Mouse (Mus musculus): Measurements from ENCODE around the gene Setd7. TPM values are rescaled to one million over a fixed set of nuclear protein-coding genes. Genes with fewer than 3 reads are reported as not detected.

Setd7 gene
- polyA plus RNA-seq, 1 experiment from 2014 or later: 0.48 TPM

DNA sequence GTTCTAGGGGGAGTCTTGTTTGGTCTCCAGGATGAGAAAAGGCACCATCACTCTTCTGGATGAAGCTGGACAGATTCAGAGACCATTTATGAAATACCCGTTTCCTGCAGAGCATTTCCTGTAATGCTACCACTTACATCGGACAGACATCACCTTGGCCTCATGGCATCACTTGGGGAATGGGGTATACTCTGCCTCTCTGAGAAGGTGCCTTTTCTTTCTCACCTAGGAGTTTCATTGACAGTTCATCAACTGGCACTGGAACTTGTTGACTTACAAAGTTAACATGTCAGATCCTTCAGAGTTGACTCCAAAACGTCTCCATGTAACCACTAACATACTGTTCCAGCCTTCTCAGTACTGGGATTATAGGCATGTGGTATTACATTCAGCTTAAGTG, 77.9 kb downstream of the Setd7 start:
- Histone ChIP-seq H3K4me2 (ENCODE audit: low read depth, low read length) (peak overlapping the region; percentile 73; the same call in 1 of the 2 replicates), H3K27ac (ENCODE audit: low read depth) (peak overlapping the region; percentile 96; the same call in 1 of the 2 replicates), H3K27me3 (ENCODE audit: insufficient read depth, low read length) (no peaks in the 10 kb centered on the region), H3K9ac (replicated peaks) (no peak overlapping the region; the same call in 1 of the 2 replicates), H3K4me3 (ENCODE audit: low read depth, low read length) (no peak overlapping the region), H3K9me3 (ENCODE audit: low read length) (no peaks in the 10 kb centered on the region), H3K36me3 (replicated peaks; ENCODE audit: insufficient read depth, low read length) (no peaks in the 10 kb centered on the region), H3K4me1 (ENCODE audit: insufficient read depth) (peaks cover 26% of the 10 kb centered on the region)
- WGBS (ENCODE audit: insufficient replicate concordance): 46% methylated on average over 3 of the region's 3 CpGs
- no peak for TF ChIP-seq EP300 (IDR thresholded peaks at IDR 0.05; ENCODE audit: low read depth)
- no peak for TF ChIP-seq CTCF (IDR thresholded peaks at IDR 0.05; ENCODE audit: low read depth)
- DNase-seq (no peak), ATAC-seq (no peak)

DNA sequence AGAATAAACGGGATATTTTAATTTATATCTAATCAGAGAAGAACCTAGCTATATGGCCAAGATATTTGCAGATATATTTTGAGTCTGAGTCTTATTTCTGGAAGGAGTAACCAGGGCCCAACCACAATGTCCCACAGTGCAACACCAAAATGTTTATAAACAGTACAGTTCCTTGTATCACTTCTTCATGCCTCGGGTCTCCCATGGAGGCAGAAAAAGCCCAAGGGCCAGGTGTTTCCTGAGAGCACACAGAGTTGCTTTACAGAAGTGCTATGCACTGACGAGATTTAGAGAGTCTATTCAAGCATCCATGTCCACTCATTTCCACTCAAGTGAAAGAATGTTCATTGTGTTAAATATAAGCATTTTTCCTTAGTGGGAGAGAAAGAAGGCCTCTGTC, 78.8 kb downstream of the Setd7 start:
- Histone ChIP-seq H3K27ac (ENCODE audit: low read depth) (no peak overlapping the region), H3K9ac (replicated peaks) (no peak overlapping the region), H3K27me3 (ENCODE audit: insufficient read depth, low read length) (no peaks in the 10 kb centered on the region), H3K4me3 (ENCODE audit: low read depth, low read length) (no peak overlapping the region), H3K4me1 (ENCODE audit: insufficient read depth) (peaks cover 26% of the 10 kb centered on the region), H3K9me3 (ENCODE audit: low read length) (no peaks in the 10 kb centered on the region), H3K4me2 (ENCODE audit: low read depth, low read length) (no peak overlapping the region), H3K36me3 (replicated peaks; ENCODE audit: insufficient read depth, low read length) (no peaks in the 10 kb centered on the region)
- 40% methylated on average over 3 of the region's 3 CpGs for WGBS (ENCODE audit: insufficient replicate concordance)
- DNase-seq: no peak
- ATAC-seq: no peak
- TF ChIP-seq EP300 (IDR thresholded peaks at IDR 0.05; ENCODE audit: low read depth) (no peak), CTCF (IDR thresholded peaks at IDR 0.05; ENCODE audit: low read depth) (no peak)

DNA sequence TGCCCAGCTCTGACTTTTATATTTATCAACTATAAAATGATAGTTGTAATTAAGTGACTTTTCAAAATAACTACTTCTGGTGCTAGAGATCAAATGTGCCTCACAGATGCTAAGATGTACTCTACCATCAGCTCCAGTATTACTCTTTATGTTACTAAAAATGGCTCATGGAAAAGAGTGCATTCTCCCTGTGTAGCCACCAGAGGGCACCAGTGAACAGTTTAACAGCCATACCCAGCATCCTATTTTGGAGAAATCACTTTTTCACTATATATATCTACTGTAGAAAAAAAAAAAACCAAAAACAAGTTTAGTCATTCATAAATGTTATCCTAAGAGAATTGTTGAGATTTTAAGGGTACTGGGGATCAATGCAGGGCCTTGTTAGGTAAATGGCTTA, 79.6 kb downstream of the Setd7 start:
- H3K27me3 ChIP-seq (ENCODE audit: insufficient read depth, low read length): no peaks in the 10 kb centered on the region
- H3K9ac ChIP-seq (replicated peaks): no peak overlapping the region
- H3K4me1 ChIP-seq (ENCODE audit: insufficient read depth): peaks cover 26% of the 10 kb centered on the region
- no peak overlapping the region for H3K4me2 ChIP-seq (ENCODE audit: low read depth, low read length)
- no peaks in the 10 kb centered on the region for H3K36me3 ChIP-seq (replicated peaks; ENCODE audit: insufficient read depth, low read length)
- TF ChIP-seq EP300 (IDR thresholded peaks at IDR 0.05; ENCODE audit: low read depth): no peak
- peak; percentile 87 for TF ChIP-seq CTCF (IDR thresholded peaks at IDR 0.05; ENCODE audit: low read depth)
- H3K27ac ChIP-seq (ENCODE audit: low read depth): no peak overlapping the region
- H3K4me3 ChIP-seq (ENCODE audit: low read depth, low read length): no peak overlapping the region
- no peak for ATAC-seq
- H3K9me3 ChIP-seq (ENCODE audit: low read length): no peaks in the 10 kb centered on the region
- peak; percentile 71 for DNase-seq

DNA sequence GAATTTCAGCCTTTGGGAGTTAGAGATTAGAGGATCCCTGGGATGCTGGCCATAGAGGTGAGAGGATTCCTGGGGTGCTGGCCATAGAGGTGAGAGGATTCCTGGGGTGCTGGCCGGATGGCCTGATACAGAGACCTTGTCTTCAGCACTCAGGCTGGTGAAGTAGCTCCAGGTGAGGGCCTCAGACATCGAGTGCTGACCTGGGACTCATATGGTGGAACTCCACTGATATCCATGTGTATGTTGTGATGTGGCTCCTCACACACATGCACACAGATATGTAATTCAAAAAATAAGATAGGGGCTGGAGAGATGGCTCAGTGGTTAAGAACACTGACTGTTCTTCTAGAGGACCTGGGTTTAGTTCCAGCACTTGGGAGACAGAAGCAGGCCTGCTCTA, 80.8 kb downstream of the Setd7 start:
- no peak overlapping the region for H3K27ac ChIP-seq (ENCODE audit: low read depth)
- no peaks in the 10 kb centered on the region for H3K36me3 ChIP-seq (replicated peaks; ENCODE audit: insufficient read depth, low read length)
- H3K4me1 ChIP-seq (ENCODE audit: insufficient read depth): peaks cover 17% of the 10 kb centered on the region
- WGBS (ENCODE audit: insufficient replicate concordance): 44% methylated on average over 2 of the region's 2 CpGs
- no peak for DNase-seq
- no peaks in the 10 kb centered on the region for H3K9me3 ChIP-seq (ENCODE audit: low read length)
- no peak overlapping the region for H3K4me2 ChIP-seq (ENCODE audit: low read depth, low read length)
- H3K9ac ChIP-seq (replicated peaks): no peak overlapping the region
- no peaks in the 10 kb centered on the region for H3K27me3 ChIP-seq (ENCODE audit: insufficient read depth, low read length)
- no peak for ATAC-seq
- no peak overlapping the region for H3K4me3 ChIP-seq (ENCODE audit: low read depth, low read length)
- no peak for TF ChIP-seq EP300 (IDR thresholded peaks at IDR 0.05; ENCODE audit: low read depth)
- TF ChIP-seq CTCF (IDR thresholded peaks at IDR 0.05; ENCODE audit: low read depth): no peak

DNA sequence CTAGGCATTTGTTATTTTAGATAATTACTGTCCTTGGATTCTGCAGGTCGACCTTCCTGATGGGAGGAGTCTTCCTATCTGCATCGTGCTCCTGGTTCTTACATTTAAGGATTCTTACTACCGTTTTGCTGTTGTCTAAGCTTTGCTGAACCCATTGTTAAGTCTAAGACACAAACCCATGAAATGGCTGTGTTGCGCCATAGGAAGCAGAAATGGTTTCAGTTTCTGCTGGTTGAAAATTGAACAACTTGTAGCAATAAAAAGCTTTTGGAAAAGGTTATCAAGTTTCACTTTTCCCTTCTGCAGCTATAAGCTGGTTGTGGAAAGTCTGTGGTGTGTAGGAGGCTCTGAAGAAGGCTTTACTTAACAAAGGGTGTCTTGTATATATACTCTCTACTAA, 85.0 kb downstream of the Setd7 start:
- WGBS (ENCODE audit: insufficient replicate concordance): 64% methylated on average over 4 of the region's 4 CpGs
- Histone ChIP-seq H3K4me2 (ENCODE audit: low read depth, low read length) (0 out of 2 replicates have a peak overlapping the region, but pooled peaks have one; percentile 9), H3K9ac (replicated peaks) (no peak overlapping the region), H3K9me3 (ENCODE audit: low read length) (no peaks in the 10 kb centered on the region), H3K4me1 (ENCODE audit: insufficient read depth) (no peaks in the 10 kb centered on the region), H3K36me3 (replicated peaks; ENCODE audit: insufficient read depth, low read length) (peaks cover 25% of the 10 kb centered on the region), H3K4me3 (ENCODE audit: low read depth, low read length) (no peak overlapping the region), H3K27me3 (ENCODE audit: insufficient read depth, low read length) (no peaks in the 10 kb centered on the region), H3K27ac (ENCODE audit: low read depth) (peak overlapping the region; percentile 50; the same call in 1 of the 2 replicates)
- no peak for DNase-seq
- TF ChIP-seq CTCF (IDR thresholded peaks at IDR 0.05; ENCODE audit: low read depth) (no peak), EP300 (IDR thresholded peaks at IDR 0.05; ENCODE audit: low read depth) (no peak)
- no peak for ATAC-seq

DNA sequence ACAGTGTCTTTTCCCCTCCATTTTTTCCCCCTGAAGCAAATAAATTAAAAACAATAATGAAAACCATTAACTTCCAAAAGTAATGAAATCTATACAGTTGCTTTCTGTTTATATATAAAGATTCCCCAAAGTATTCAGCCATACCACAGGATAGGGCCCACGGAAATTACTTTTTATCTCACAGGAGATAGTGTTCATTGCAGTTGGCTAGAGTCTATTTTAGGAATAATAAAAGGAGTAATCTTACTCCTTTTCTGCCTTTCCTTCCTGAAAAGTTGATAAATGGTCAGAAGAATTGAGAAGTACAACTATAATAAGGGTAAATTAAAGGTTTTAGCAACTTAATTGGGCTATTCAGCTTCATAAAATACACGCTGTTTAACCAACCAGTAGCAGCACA, 92.1 kb downstream of the Setd7 start:
- H3K4me2 ChIP-seq (ENCODE audit: low read depth, low read length): no peak overlapping the region
- H3K27ac ChIP-seq (ENCODE audit: low read depth): no peak overlapping the region
- peaks cover 75% of the 10 kb centered on the region for H3K36me3 ChIP-seq (replicated peaks; ENCODE audit: insufficient read depth, low read length)
- H3K4me3 ChIP-seq (ENCODE audit: low read depth, low read length): no peak overlapping the region
- WGBS (ENCODE audit: insufficient replicate concordance): 83% methylated on average over 2 of the region's 2 CpGs
- H3K27me3 ChIP-seq (ENCODE audit: insufficient read depth, low read length): no peaks in the 10 kb centered on the region
- H3K9me3 ChIP-seq (ENCODE audit: low read length): no peaks in the 10 kb centered on the region
- ATAC-seq (no peak), DNase-seq (no peak)
- no peak overlapping the region for H3K9ac ChIP-seq (replicated peaks)
- H3K4me1 ChIP-seq (ENCODE audit: insufficient read depth): no peaks in the 10 kb centered on the region
- TF ChIP-seq CTCF (IDR thresholded peaks at IDR 0.05; ENCODE audit: low read depth): no peak
- TF ChIP-seq EP300 (IDR thresholded peaks at IDR 0.05; ENCODE audit: low read depth): no peak

Other genes with a start within 250 kb of the Setd7 start
- 19.6 and 22.1 TPM in 2 replicates for gene Elf2, start 220.2 kb downstream of the Setd7 start, polyA plus RNA-seq (2015; fragmentation: Nextera tagmentation; extraction: Ambion mirVana)
- gene Mgarp, start 164.1 kb downstream of the Setd7 start, polyA plus RNA-seq (2015; fragmentation: Nextera tagmentation; extraction: Ambion mirVana): 0.34 and 0.60 TPM in 2 replicates
- gene Ndufc1, start 151.9 kb downstream of the Setd7 start, polyA plus RNA-seq (2015; fragmentation: Nextera tagmentation; extraction: Ambion mirVana): 766 and 780 TPM in 2 replicates
- gene Naa15, start 145.7 kb downstream of the Setd7 start, polyA plus RNA-seq (2015; fragmentation: Nextera tagmentation; extraction: Ambion mirVana): 11.3 and 11.9 TPM in 2 replicates
- 4.4 and 4.7 TPM in 2 replicates for gene Rab33b, start 77.0 kb downstream of the Setd7 start, polyA plus RNA-seq (2015; fragmentation: Nextera tagmentation; extraction: Ambion mirVana)
- gene Mgst2, start 99.5 kb upstream of the Setd7 start, polyA plus RNA-seq (2015; fragmentation: Nextera tagmentation; extraction: Ambion mirVana): 36.8 TPM in 2 replicates

Measured in liver, postnatal 0 days (tissue).